Comparison of ENCODE assay signal across 8 mouse cellular contexts in genomic region chr13:74522141-74522480, GRCm38 (mm10). TPM values are rescaled to one million over a fixed set of nuclear protein-coding genes. Genes with fewer than 3 reads are reported as not detected.
DNase-seq lines count a peak whose midpoint lies in the region; ATAC-seq and TF ChIP-seq lines count a peak whose summit lies in the region.
"Not testable (repeated sequence)": the region's sequence is repeated elsewhere in the genome, so short reads cannot be mapped to it uniquely, and the experiment has no call there.

No protein-coding gene starts in this region.

- peak overlapping the region; percentile 69 for H3K4me2 ChIP-seq in embryonic facial prominence, embryonic 14.5 days (ENCODE audit: low read depth, low read length)
- peak overlapping the region; percentile 84 for H3K4me2 ChIP-seq in hindbrain, embryonic 14.5 days (replicated peaks)
- peak overlapping the region; percentile 73 for H3K4me2 ChIP-seq in liver, embryonic 15.5 days
- peak overlapping the region; percentile 61 for H3K4me2 ChIP-seq in midbrain, embryonic 11.5 days

- not testable (repeated sequence) for TF ChIP-seq EP300 in ES-Bruce4 (IDR thresholded peaks at IDR 0.05; ENCODE audit: insufficient read depth, low read depth, low read length); heart, adult 2 months (IDR thresholded peaks at IDR 0.05; ENCODE audit: insufficient read depth, low read depth, low read length)

- intact Hi-C loops in heart, adult 2 months (cut with DNase I), result loop anchor here (5.0 kb wide), 1 partner anchor 175 kb away; no protein-coding TSS in a partner anchor

- WGBS in embryonic facial prominence, embryonic 14.5 days, result 3% methylated on average over 3 of the region's 3 CpGs
- under 1% methylated on average over 3 of the region's 3 CpGs for WGBS in heart, adult 2 months
- WGBS in hindbrain, embryonic 14.5 days, result 0% methylated on average over 3 of the region's 3 CpGs
- WGBS in liver, embryonic 15.5 days (ENCODE audit: insufficient replicate concordance), result under 1% methylated on average over 3 of the region's 3 CpGs
- whole genome bisulfite sequencing in midbrain, embryonic 11.5 days, result 3% methylated on average over 3 of the region's 3 CpGs
- 0% methylated on average over 3 of the region's 3 CpGs for WGBS in olfactory bulb, adult 2 months

- not testable (repeated sequence) for H3K9me3 ChIP-seq in ES-Bruce4 (replicated peaks; ENCODE audit: control insufficient read depth, insufficient read depth, low read length, poor library complexity, severe bottlenecking); embryonic facial prominence, embryonic 14.5 days (ENCODE audit: control insufficient read depth, low read length); hindbrain, embryonic 14.5 days (ENCODE audit: control insufficient read depth, low read length); liver, embryonic 15.5 days (replicated peaks); midbrain, embryonic 11.5 days (ENCODE audit: control insufficient read depth, low read length)

- H3K27ac ChIP-seq in ES-Bruce4 (ENCODE audit: insufficient read depth, low read length), result peak overlapping the region; percentile 37; the same call in 1 of the 2 replicates
- peak overlapping the region; percentile 91 for H3K27ac ChIP-seq in embryonic facial prominence, embryonic 14.5 days (replicated peaks; ENCODE audit: low read depth, low read length)
- peak overlapping the region; percentile 74 for H3K27ac ChIP-seq in heart, adult 2 months
- H3K27ac ChIP-seq in hindbrain, embryonic 14.5 days; midbrain, embryonic 11.5 days (ENCODE audit: low read depth, low read length): not testable (repeated sequence)
- peak overlapping the region; percentile 84; the same call in 1 of the 2 replicates for H3K27ac ChIP-seq in layer of hippocampus, adult 2 months
- H3K27ac ChIP-seq in liver, embryonic 15.5 days (replicated peaks), result 0 out of 2 replicates have a peak overlapping the region, but pooled peaks have one; percentile 29
- peak overlapping the region; percentile 8; the same call in 1 of the 2 replicates for H3K27ac ChIP-seq in olfactory bulb, adult 2 months (ENCODE audit: insufficient read depth, low read depth, low read length)

- H3K27me3 ChIP-seq in ES-Bruce4 (ENCODE audit: control insufficient read depth, insufficient read depth, low read length, poor library complexity, severe bottlenecking); embryonic facial prominence, embryonic 14.5 days (replicated peaks; ENCODE audit: control insufficient read depth, insufficient read depth, low read length); heart, adult 2 months (ENCODE audit: control insufficient read depth, insufficient read depth, low read length); hindbrain, embryonic 14.5 days (ENCODE audit: control insufficient read depth, insufficient read depth, low read length); liver, embryonic 15.5 days; midbrain, embryonic 11.5 days (ENCODE audit: control insufficient read depth, insufficient read depth, low read length): not testable (repeated sequence)

- not testable (repeated sequence) for DNase-seq in embryonic facial prominence, embryonic 14.5 days (ENCODE audit: low spot score); heart, adult 2 months; hindbrain, embryonic 14.5 days (ENCODE audit: low spot score); layer of hippocampus, adult 2 months (ENCODE audit: low spot score in 2 of 2)
- DNase-seq in midbrain, embryonic 11.5 days (ENCODE audit: low spot score, missing footprints), result peak; percentile 94

- TF ChIP-seq CTCF in ES-Bruce4 (IDR thresholded peaks at IDR 0.05; ENCODE audit: low read depth, low read length); heart, adult 2 months (IDR thresholded peaks at IDR 0.05); layer of hippocampus, adult 2 months (conservative IDR thresholded peaks at IDR 0.05); olfactory bulb, adult 2 months (IDR thresholded peaks at IDR 0.05; ENCODE audit: insufficient read depth, low read depth, low read length): not testable (repeated sequence)

- not testable (repeated sequence) for ATAC-seq in embryonic facial prominence, embryonic 14.5 days (ENCODE audit: low read depth); hindbrain, embryonic 14.5 days (ENCODE audit: low FRiP score); liver, embryonic 15.5 days (ENCODE audit: insufficient read depth); midbrain, embryonic 11.5 days (ENCODE audit: low FRiP score)

- H3K4me1 ChIP-seq in ES-Bruce4 (ENCODE audit: control insufficient read depth, insufficient read depth, low read length); embryonic facial prominence, embryonic 14.5 days (ENCODE audit: control insufficient read depth, insufficient read depth, low read length); heart, adult 2 months (ENCODE audit: control insufficient read depth, insufficient read depth, low read length); hindbrain, embryonic 14.5 days (replicated peaks; ENCODE audit: control insufficient read depth, insufficient read depth, low read length); liver, embryonic 15.5 days (replicated peaks); midbrain, embryonic 11.5 days (ENCODE audit: control insufficient read depth, insufficient read depth, low read length); olfactory bulb, adult 2 months (ENCODE audit: control insufficient read depth, insufficient read depth, low read length): not testable (repeated sequence)

- not testable (repeated sequence) for H3K36me3 ChIP-seq in ES-Bruce4 (ENCODE audit: control insufficient read depth, insufficient read depth, low read length, poor library complexity, severe bottlenecking); embryonic facial prominence, embryonic 14.5 days (ENCODE audit: control insufficient read depth, insufficient read depth, low read length); heart, adult 2 months (ENCODE audit: control insufficient read depth, insufficient read depth, low read length); hindbrain, embryonic 14.5 days (replicated peaks; ENCODE audit: control insufficient read depth, insufficient read depth); liver, embryonic 15.5 days (replicated peaks); midbrain, embryonic 11.5 days (ENCODE audit: control insufficient read depth, insufficient read depth, low read length)

- peak overlapping the region; percentile 92 for H3K4me3 ChIP-seq in ES-Bruce4 (ENCODE audit: low read depth, low read length)
- peak overlapping the region; percentile 50 for H3K4me3 ChIP-seq in embryonic facial prominence, embryonic 14.5 days (ENCODE audit: low read depth, low read length)
- peak overlapping the region; percentile 55 for H3K4me3 ChIP-seq in heart, adult 2 months
- peak overlapping the region; percentile 41 for H3K4me3 ChIP-seq in hindbrain, embryonic 14.5 days (replicated peaks; ENCODE audit: low read length)
- H3K4me3 ChIP-seq in layer of hippocampus, adult 2 months, result peak overlapping the region; percentile 61
- H3K4me3 ChIP-seq in liver, embryonic 15.5 days (replicated peaks), result peak overlapping the region; percentile 59
- H3K4me3 ChIP-seq in midbrain, embryonic 11.5 days (ENCODE audit: low read depth, low read length), result peak overlapping the region; percentile 39
- H3K4me3 ChIP-seq in olfactory bulb, adult 2 months (ENCODE audit: insufficient read depth, low read depth, low read length), result peak overlapping the region; percentile 48

- peak overlapping the region; percentile 39; the same call in 1 of the 2 replicates for H3K9ac ChIP-seq in ES-Bruce4 (ENCODE audit: low read depth, poor library complexity, severe bottlenecking)
- peak overlapping the region; percentile 68 for H3K9ac ChIP-seq in embryonic facial prominence, embryonic 14.5 days (ENCODE audit: low read depth, low read length)
- peak overlapping the region; percentile 67 for H3K9ac ChIP-seq in heart, adult 2 months (ENCODE audit: low read depth, low read length)
- H3K9ac ChIP-seq in hindbrain, embryonic 14.5 days, result peak overlapping the region; percentile 54
- H3K9ac ChIP-seq in liver, embryonic 15.5 days, result not testable (repeated sequence)
- peak overlapping the region; percentile 63 for H3K9ac ChIP-seq in midbrain, embryonic 11.5 days (ENCODE audit: low read length)

- H3K79me2 ChIP-seq in heart, adult 2 months (replicated peaks; ENCODE audit: control insufficient read depth, insufficient read depth, low read length), result not testable (repeated sequence)

- not testable (repeated sequence) for TF ChIP-seq POLR2A in ES-Bruce4 (IDR thresholded peaks at IDR 0.05; ENCODE audit: insufficient read depth, low read length); heart, adult 2 months (IDR thresholded peaks at IDR 0.05; ENCODE audit: insufficient read depth, low read depth, low read length); olfactory bulb, adult 2 months (IDR thresholded peaks at IDR 0.05; ENCODE audit: insufficient read depth, low read depth, low read length)

RNA-seq across cellular contexts. Expression of gene Zfp825, which starts 28.3 kb away (rescaled TPM):
- 18.7 and 24.5 TPM in 2 replicates for polyA plus RNA-seq in ES-Bruce4 (2011; ENCODE audit: insufficient read depth, insufficient read length, low read depth, missing spikeins)
- polyA plus RNA-seq in embryonic facial prominence, embryonic 14.5 days (2014; fragmentation: Nextera tagmentation; extraction: Ambion mirVana), result 16.0 and 19.2 TPM in 2 replicates
- 1 to 10 TPM; 5.2 to 5.6 TPM for total RNA-seq in heart, adult 2 months (2021)
- 2.1 and 4.3 TPM in 2 replicates for polyA plus RNA-seq in heart, adult 2 months (2012; rRNA removed)
- polyA plus RNA-seq in hindbrain, embryonic 14.5 days (2014; fragmentation: Nextera tagmentation; extraction: Ambion mirVana), result 15.6 and 17.0 TPM in 2 replicates
- 1 to 10 TPM; 6.7 to 7.2 TPM for total RNA-seq in layer of hippocampus, adult 2 months (2021)
- 7.3 and 8.2 TPM in 2 replicates for polyA plus RNA-seq in liver, embryonic 15.5 days (2015; fragmentation: Nextera tagmentation; extraction: Ambion mirVana)
- polyA plus RNA-seq in midbrain, embryonic 11.5 days (2014; fragmentation: Nextera tagmentation; extraction: Ambion mirVana), result 22.8 and 23.7 TPM in 2 replicates
- polyA plus RNA-seq in olfactory bulb, adult 2 months (2012; ENCODE audit: insufficient read depth, insufficient read length, low replicate concordance, missing spikeins), result not detected in 2 replicates

Comparison
In these comparisons a context has a peak if more than half of its experiments do, and no peak if none do; other contexts are left out.
1. H3K4me3 ChIP-seq: peak in every context shown above with its lines; median percentile 92 in ES-Bruce4; 61 in layer of hippocampus, adult 2 months; 59 in liver, embryonic 15.5 days; 55 in heart, adult 2 months; 50 in embryonic facial prominence, embryonic 14.5 days; 48 in olfactory bulb, adult 2 months; 41 in hindbrain, embryonic 14.5 days; 39 in midbrain, embryonic 11.5 days.